Mouse (Mus musculus): Measurements from ENCODE around the gene Olfr288.

DNA sequence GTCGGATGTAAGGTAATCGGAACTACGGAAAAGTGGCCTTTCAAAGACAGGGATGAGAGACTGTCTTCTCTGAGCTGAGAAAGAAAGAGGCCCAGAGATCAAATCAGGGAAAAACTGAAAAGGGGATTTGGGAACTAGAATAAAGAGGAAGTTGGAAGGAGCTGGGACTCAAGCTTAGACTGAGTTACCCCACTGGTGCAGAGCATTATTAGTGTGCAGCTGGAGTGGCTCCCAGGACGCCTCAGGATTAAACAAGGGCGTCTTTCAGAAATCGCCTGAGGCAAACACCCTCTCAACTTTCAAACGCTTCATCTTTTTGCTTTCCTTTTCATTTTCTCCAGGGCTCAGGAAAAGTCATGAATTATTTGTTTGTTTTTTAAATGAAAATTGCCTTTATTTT, 42.4 kb downstream of the Olfr288 start:
- TF ChIP-seq USF1 (IDR thresholded peaks at IDR 0.05; ENCODE audit: low read depth) (no peak), POLR2A (IDR thresholded peaks at IDR 0.05; ENCODE audit: insufficient read length, low read depth) (no peak)

Data from myocyte (in vitro differentiated cells).